Mouse (Mus musculus) intestine, embryonic 16.5 days (tissue): Measurements from ENCODE around the gene Bmp7. TPM values are rescaled to one million over a fixed set of nuclear protein-coding genes. Genes with fewer than 3 reads are reported as not detected.
A peak's percentile ranks its signal among the peaks of the same experiment; 100 is the strongest.

Experiments used
- ATAC-seq: fragments of 200-750 bp; cut with Nextera tagmentation; 2 replicates; pipeline ENCODE4 v1.8.0; 2017; ENCODE audit warnings: moderate TSS enrichment, moderate library complexity
- H3K27ac ChIP-seq: fragments of 300-500 bp; sonication (generic); 2 replicates; pipeline ENCODE4 v1.5.1; 2014; ENCODE audit warnings: mild to moderate bottlenecking, low read length
- H3K27me3 ChIP-seq: fragments of 300-500 bp; sonication (generic); replicated peaks from 2 replicates; pipeline ENCODE4 v1.6.1; 2014; ENCODE audit warnings: low read length, control low read depth, mixed read lengths; ENCODE audit not compliant: control insufficient read depth, insufficient read depth
- H3K36me3 ChIP-seq: fragments of 300-500 bp; sonication (generic); 2 replicates; pipeline ENCODE4 v1.6.1; 2014; ENCODE audit warnings: low read length, control low read depth; ENCODE audit not compliant: control insufficient read depth, insufficient read depth
- H3K4me1 ChIP-seq: fragments of 300-500 bp; sonication (generic); 2 replicates; pipeline ENCODE4 v1.6.1; 2014; ENCODE audit warnings: low read length, control low read depth, mixed read lengths; ENCODE audit not compliant: control insufficient read depth, insufficient read depth
- H3K4me2 ChIP-seq: fragments of 300-500 bp; sonication (generic); 2 replicates; pipeline ENCODE4 v1.6.1; 2014; ENCODE audit warnings: low read depth, low read length, control low read depth
- H3K4me3 ChIP-seq: fragments of 300-500 bp; sonication (generic); 2 replicates; pipeline ENCODE4 v1.5.1; 2014; ENCODE audit warnings: mild to moderate bottlenecking, low read length
- H3K9ac ChIP-seq: fragments of 300-500 bp; sonication (generic); 2 replicates; pipeline ENCODE4 v1.6.1; 2014; ENCODE audit warnings: low read depth, low read length
- H3K9me3 ChIP-seq: fragments of 300-500 bp; sonication (generic); 2 replicates; pipeline ENCODE4 v1.6.1; 2016; ENCODE audit warnings: low read length, control low read depth; ENCODE audit not compliant: control insufficient read depth
- WGBS: fragments of 180-500 bp; shearing (Covaris S2); extraction: QIAGEN DNeasy Blood & Tissue Kit; methylation state at CpG from one replicate; pipeline ENCODE4 v1.1.7; 2014; 5-methylcytosine and 5-hydroxymethylcytosine counted together
- polyA plus RNA-seq: library from polyadenylated mRNA; unstranded; fragments of >200 nt; fragmentation: Nextera tagmentation; extraction: Ambion mirVana; gene quantifications from 2 replicates; pipeline ENCODE4 v1.2.1, GENCODE M21; 2015

The Bmp7 gene
- polyA plus RNA-seq, 1 experiment from 2014 or later: 19.6 TPM

GRCm38 (mm10) chr2:172935776-172936562 lies 4.2 kb downstream of the Bmp7 start:
- H3K27me3 ChIP-seq: no peaks in the 10 kb centered on the region; the same call in 1 of the 2 replicates
- H3K27ac ChIP-seq: no peak overlapping the region
- ATAC-seq: no peak
- peak overlapping the region; percentile 40; the same call in 1 of the 2 replicates for H3K4me2 ChIP-seq
- H3K36me3 ChIP-seq: no peaks in the 10 kb centered on the region
- 45% methylated on average over 12 of the region's 12 CpGs for WGBS
- no peak overlapping the region for H3K4me3 ChIP-seq
- H3K4me1 ChIP-seq: peaks cover 59% of the 10 kb centered on the region
- H3K9me3 ChIP-seq: no peaks in the 10 kb centered on the region
- peak overlapping the region; percentile 56 for H3K9ac ChIP-seq

- no peak overlapping the region; the same call in 1 of the 2 replicates for H3K4me3 ChIP-seq
- no peaks in the 10 kb centered on the region for H3K9me3 ChIP-seq
- no peak for ATAC-seq
- H3K27me3 ChIP-seq: no peaks in the 10 kb centered on the region; the same call in 1 of the 2 replicates
- H3K9ac ChIP-seq: peak overlapping the region; percentile 56
- peaks cover 62% of the 10 kb centered on the region for H3K4me1 ChIP-seq
- peak overlapping the region; percentile 52; the same call in 1 of the 2 replicates for H3K27ac ChIP-seq
- peak overlapping the region; percentile 40 for H3K4me2 ChIP-seq
- WGBS: 14% methylated on average over 30 of the region's 30 CpGs
- no peaks in the 10 kb centered on the region for H3K36me3 ChIP-seq
Measured at GRCm38 (mm10) chr2:172934891-172935740, 5.0 kb downstream of the Bmp7 start.

DNA sequence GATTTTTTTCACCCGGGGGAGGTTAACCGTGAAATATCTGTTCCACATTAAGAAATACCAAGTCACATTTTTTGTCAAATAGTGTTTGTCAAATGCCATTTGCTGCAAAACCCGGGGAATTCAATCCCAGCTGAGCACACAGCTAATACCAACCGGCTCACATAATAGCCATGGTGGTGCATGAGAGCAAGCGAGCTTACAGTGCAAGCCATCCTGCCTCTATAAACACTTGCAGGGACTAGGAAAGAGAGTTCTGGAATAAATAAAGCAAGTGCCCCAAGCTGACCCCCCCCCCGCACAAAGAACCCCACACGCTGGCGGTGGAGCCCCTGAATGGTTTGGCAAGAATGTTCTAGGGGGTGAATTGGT lies 5.7 kb downstream of the Bmp7 start:
- H3K27me3 ChIP-seq: no peaks in the 10 kb centered on the region; the same call in 1 of the 2 replicates
- H3K27ac ChIP-seq: no peak overlapping the region
- H3K4me1 ChIP-seq: peaks cover 65% of the 10 kb centered on the region
- H3K36me3 ChIP-seq: no peaks in the 10 kb centered on the region
- peak overlapping the region; percentile 28; the same call in 1 of the 2 replicates for H3K4me2 ChIP-seq
- 0 out of 2 replicates have a peak overlapping the region, but pooled peaks have one; percentile 17 for H3K9ac ChIP-seq
- no peaks in the 10 kb centered on the region for H3K9me3 ChIP-seq
- no peak for ATAC-seq
- 17% methylated on average over 8 of the region's 8 CpGs for WGBS
- H3K4me3 ChIP-seq: no peak overlapping the region

DNA sequence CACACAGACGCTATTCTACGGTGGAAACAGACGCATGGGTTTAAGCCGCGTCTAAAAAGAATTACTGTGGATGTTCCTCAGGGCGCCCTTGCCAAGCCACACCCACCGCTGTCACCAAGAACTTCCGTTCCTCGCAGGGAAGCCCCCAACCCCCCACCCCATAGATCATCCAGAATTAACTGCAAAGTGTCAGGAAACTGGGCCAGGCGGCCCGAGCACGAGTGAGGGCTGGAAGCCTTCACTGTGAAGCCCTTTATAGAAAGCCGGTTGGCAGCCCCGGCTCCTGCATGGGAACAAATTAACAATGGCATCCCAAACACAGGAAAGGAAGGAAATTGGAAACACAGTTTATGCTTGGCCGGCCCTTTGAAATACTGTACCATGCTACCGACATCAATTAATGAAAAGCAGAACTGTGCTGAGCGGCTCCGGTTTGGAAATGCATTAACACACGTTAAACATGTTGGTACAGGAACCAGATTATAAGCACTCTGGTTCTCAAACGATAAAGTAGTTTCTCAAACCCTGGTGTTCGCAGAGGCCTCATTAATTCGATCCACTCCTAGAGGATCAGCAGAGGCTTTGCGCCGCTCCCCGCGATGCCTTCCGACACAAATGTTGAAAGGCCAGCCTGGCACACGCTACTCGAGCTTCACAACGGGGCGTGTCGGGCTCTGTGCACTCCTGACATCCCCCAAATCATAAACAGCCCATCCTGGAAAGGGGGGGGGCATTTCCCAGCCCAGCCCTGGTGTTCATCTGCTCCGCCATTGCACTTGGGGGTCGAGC lies 6.3 kb downstream of the Bmp7 start:
- no peaks in the 10 kb centered on the region; the same call in 1 of the 2 replicates for H3K27me3 ChIP-seq

GRCm38 (mm10) chr2:172931137-172931898 lies 8.8 kb downstream of the Bmp7 start:
- H3K9ac ChIP-seq: 0 out of 2 replicates have a peak overlapping the region, but pooled peaks have one; percentile 24
- no peaks in the 10 kb centered on the region for H3K9me3 ChIP-seq
- H3K4me3 ChIP-seq: no peak overlapping the region
- ATAC-seq: no peak
- H3K27me3 ChIP-seq: no peaks in the 10 kb centered on the region
- H3K27ac ChIP-seq: no peak overlapping the region
- H3K4me2 ChIP-seq: no peak overlapping the region
- H3K4me1 ChIP-seq: peaks cover 55% of the 10 kb centered on the region
- 63% methylated on average over 17 of the region's 17 CpGs for WGBS
- no peaks in the 10 kb centered on the region for H3K36me3 ChIP-seq

More for the DNA sequence above, 6.3 kb downstream of the Bmp7 start:
- peaks cover 65% of the 10 kb centered on the region for H3K4me1 ChIP-seq
- H3K4me3 ChIP-seq: 0 out of 2 replicates have a peak overlapping the region, but pooled peaks have one; percentile 5
- 21% methylated on average over 34 of the region's 34 CpGs for WGBS
- peak overlapping the region; percentile 45; the same call in 1 of the 2 replicates for H3K9ac ChIP-seq
- H3K27ac ChIP-seq: peak overlapping the region; percentile 48
- H3K36me3 ChIP-seq: no peaks in the 10 kb centered on the region
- no peaks in the 10 kb centered on the region for H3K9me3 ChIP-seq
- ATAC-seq: no peak
- peak overlapping the region; percentile 28 for H3K4me2 ChIP-seq

GRCm38 (mm10) chr2:172929905-172930436 lies 10.2 kb downstream of the Bmp7 start:
- Histone ChIP-seq H3K4me1 (peaks cover 54% of the 10 kb centered on the region), H3K27ac (peak overlapping the region; percentile 7; the same call in 1 of the 2 replicates), H3K4me2 (no peak overlapping the region), H3K36me3 (no peaks in the 10 kb centered on the region), H3K9me3 (no peaks in the 10 kb centered on the region), H3K4me3 (no peak overlapping the region), H3K9ac (no peak overlapping the region), H3K27me3 (no peaks in the 10 kb centered on the region)
- peak; percentile 47 for ATAC-seq
- 73% methylated on average over 14 of the region's 14 CpGs for WGBS

DNA sequence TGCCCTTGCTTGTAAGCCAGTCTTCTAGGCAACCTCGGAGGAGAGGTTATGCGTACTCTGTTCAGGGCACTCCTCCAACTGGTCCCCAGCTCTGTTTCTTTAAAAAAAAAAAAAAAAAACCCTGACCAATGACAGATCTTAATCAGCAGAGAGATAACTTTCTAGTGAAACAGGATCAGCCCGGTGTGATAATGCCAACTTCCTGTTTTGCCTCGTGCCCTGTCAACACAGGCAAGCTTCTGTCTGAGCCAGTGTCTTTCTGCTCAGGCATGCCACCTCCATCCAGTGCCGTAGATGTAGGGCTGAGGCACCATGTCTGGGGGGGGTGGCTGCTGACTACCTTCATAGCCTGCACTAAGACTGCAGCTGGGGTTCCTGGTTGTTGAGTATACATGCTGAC lies 12.5 kb downstream of the Bmp7 start:
- Histone ChIP-seq H3K4me3 (no peak overlapping the region), H3K27ac (no peak overlapping the region), H3K36me3 (no peaks in the 10 kb centered on the region), H3K4me1 (peaks cover 50% of the 10 kb centered on the region), H3K9ac (no peak overlapping the region), H3K9me3 (no peaks in the 10 kb centered on the region), H3K27me3 (no peaks in the 10 kb centered on the region), H3K4me2 (no peak overlapping the region)
- 50% methylated on average over 5 of the region's 5 CpGs for WGBS
- no peak for ATAC-seq

DNA sequence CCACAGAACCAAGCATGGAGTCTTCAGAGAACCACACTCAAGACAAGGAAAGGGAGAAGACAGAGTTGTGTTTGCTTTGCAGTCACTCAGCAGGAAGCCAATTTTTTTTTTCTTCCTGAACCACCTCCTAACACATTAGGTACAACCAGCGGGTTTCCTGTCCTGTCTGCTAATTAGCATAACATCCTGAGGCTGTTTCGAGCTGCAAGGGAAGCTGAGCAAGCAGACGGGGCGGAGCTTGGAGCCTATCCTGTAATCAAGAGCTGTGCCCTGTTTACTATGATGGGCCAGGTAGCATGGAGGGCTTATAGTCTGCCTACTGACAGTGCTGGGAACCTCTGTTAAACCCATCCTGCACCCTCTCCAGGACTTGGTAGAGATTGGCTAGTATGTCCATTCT lies 13.8 kb downstream of the Bmp7 start:
- Histone ChIP-seq H3K4me2 (no peak overlapping the region), H3K27ac (no peak overlapping the region), H3K4me1 (peaks cover 44% of the 10 kb centered on the region), H3K9ac (no peak overlapping the region), H3K4me3 (no peak overlapping the region), H3K36me3 (no peaks in the 10 kb centered on the region), H3K27me3 (no peaks in the 10 kb centered on the region), H3K9me3 (no peaks in the 10 kb centered on the region)
- 76% methylated on average over 4 of the region's 4 CpGs for WGBS
- no peak for ATAC-seq
